Mouse (Mus musculus) heart, postnatal 36 days (tissue): ENCODE results near the gene Col15a1. TPM values are rescaled to one million over a fixed set of nuclear protein-coding genes. Genes with fewer than 3 reads are reported as not detected.

Experiments
- DNase-seq, 2 experiments: peaks; one replicate each; pipeline ENCODE4 v3.0.0; 2021 to 2022
- intact Hi-C: fragments of 180-260 bp; cut with DNase I; formaldehyde crosslinking; loops from one replicate; pipeline ENCODE4 v1.15.1; 2025
- total RNA-seq, 2 experiments: library from RNA; stranded (reverse); gene quantifications; 2 replicates each; pipeline ENCODE4 v1.2.3; 2021

Col15a1 gene
- total RNA-seq, 2 experiments from 2014 or later = 91.2 to 101 TPM

DNA sequence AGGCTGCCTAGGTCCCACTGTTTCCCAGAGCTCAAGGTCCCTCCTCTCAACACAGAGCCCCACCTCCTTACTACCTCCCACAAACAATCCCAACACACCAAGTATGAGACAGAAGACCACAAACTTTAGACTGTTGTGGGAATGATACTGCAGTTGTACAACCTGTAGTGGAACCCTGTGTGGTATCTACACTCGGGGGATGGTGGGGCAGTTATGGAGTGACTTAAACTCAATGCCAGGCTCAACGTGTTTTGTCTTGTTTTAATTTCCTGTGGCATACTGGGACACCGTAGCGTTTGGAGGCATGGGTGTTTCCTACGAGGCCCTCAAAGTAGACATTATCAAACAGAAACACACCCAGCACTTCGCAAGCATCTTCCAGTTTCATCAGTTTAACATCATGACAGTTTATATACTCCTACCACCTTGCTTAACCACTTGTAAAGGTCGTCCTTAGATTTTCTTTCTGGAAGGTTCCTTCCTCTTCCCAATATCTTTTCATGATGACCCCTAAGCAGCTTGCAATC lies 86.6 kb downstream of the Col15a1 start:
- DNase-seq = no peak
- intact Hi-C loops = no loop called here

- peak; percentile 67 to 68 for DNase-seq
- intact Hi-C loops = no loop called here
Measured at GRCm38 (mm10) chr4:47295547-47295946, 87.6 kb downstream of the Col15a1 start.

DNA sequence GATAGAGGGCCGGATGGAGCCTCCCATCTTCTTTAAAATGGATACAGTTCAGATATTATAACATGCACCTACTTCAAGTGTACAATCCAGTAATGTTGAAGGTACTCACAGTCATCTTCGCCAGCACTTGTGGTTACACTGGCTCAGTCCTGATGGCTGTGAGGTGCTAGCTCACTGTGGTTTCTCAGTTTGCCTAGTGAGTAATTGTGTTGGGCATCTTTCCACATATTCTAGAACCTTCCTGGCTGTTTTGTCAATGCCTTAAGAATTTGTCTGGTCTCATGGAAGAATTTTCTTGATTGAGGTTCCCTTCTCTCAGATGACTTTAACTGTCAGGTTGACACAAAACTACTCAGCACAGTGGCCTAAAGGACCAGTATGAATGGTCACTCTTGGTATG lies 92.7 kb downstream of the Col15a1 start:
- intact Hi-C loops = no loop called here
- no peak for DNase-seq

DNA sequence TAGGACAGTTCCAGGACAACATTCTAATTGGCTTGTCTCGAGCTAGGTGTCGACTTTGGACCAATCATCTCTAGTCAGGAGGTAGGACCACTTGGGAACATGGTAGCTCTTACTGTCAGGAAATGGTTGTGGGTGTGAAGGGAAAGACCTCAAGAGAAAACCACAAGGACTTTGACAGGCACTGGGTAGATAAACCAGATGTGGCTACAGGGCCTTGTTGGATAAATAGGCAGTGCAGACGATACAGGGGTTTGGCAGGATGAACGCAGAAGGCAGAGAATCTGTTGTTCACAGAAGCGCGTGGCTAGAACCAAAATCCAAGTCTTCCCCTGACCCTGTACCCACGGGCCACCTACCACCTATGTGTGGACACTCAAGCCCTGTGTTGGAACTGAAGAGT lies 94.6 kb downstream of the Col15a1 start:
- intact Hi-C loops = no loop called here
- DNase-seq = no peak

- DNase-seq = no peak
- intact Hi-C loops = no loop called here
Measured at GRCm38 (mm10) chr4:47303340-47303998, 95.5 kb downstream of the Col15a1 start.

GRCm38 (mm10) chr4:47309886-47310625 lies 102.1 kb downstream of the Col15a1 start:
- no peak for DNase-seq
- intact Hi-C loops = loop anchor here (5.0 kb wide), 1 partner anchor 87 kb away; no protein-coding TSS in a partner anchor

DNA sequence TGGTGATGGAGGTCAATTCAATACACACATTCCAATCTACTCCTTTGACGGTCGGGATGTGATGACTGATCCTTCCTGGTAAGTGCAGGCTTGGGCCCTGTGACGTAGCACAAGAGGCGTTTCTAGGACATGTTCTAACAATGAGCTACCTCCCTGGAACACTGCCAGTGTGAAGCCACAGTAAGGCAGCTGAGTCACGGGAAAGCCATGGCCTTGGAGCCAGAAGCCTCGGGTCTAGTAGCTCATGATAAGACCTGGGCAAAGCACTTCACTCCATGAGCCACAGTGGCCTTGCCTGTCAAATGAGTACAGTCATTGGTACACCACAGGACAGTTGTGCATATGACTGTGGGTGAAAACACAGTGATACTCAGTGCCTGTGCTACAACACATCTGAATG lies 102.9 kb downstream of the Col15a1 start:
- DNase-seq = peak in 1 of 2 experiments; percentile 37
- intact Hi-C loops = loop anchor here (5.0 kb wide), 1 partner anchor 86 kb away; no protein-coding TSS in a partner anchor

- intact Hi-C loops = loop anchor here (5.0 kb wide), 1 partner anchor 86 kb away; no protein-coding TSS in a partner anchor
- DNase-seq = no peak
Measured at GRCm38 (mm10) chr4:47311467-47311866, 103.5 kb downstream of the Col15a1 start.

GRCm38 (mm10) chr4:47311929-47312328 lies 104.0 kb downstream of the Col15a1 start:
- intact Hi-C loops = loop anchor here (5.0 kb wide), 1 partner anchor 85 kb away; no protein-coding TSS in a partner anchor
- no peak for DNase-seq

DNA sequence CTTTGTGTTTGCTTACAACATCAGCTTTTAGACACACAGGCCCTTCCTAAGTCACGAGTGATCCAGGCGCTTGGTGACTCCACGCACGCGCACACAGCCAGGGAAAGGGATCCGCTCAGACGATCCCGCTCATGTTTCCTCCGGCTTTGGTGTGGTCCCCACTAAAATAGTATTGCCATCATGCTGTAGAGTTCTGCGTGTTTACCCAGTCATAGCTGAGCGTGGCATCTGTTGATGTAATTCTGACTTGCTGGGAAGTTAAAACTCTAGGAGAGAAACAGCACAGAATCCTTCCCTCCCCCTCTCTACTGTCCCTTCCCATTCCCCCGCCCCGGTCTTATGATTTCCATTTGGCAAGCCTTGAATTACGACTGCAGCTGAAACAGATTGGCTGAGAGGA lies 104.7 kb downstream of the Col15a1 start:
- DNase-seq = no peak
- intact Hi-C loops = loop anchor here (5.0 kb wide), 1 partner anchor 85 kb away; no protein-coding TSS in a partner anchor

- intact Hi-C loops = loop anchor here (2.0 to 5.0 kb wide), 2 partner anchors 35 to 83 kb away; no protein-coding TSS in a partner anchor
- no peak for DNase-seq
Measured at GRCm38 (mm10) chr4:47313710-47314410, 105.9 kb downstream of the Col15a1 start.

- peak in 1 of 2 experiments; percentile 36 for DNase-seq
- intact Hi-C loops = loop anchor here (2.0 kb wide), 1 partner anchor 33 kb away; no protein-coding TSS in a partner anchor
Measured at GRCm38 (mm10) chr4:47315458-47315857, 107.5 kb downstream of the Col15a1 start.

GRCm38 (mm10) chr4:47316432-47316831 lies 108.5 kb downstream of the Col15a1 start:
- intact Hi-C loops = no loop called here
- peak; percentile 48 to 52 for DNase-seq

DNA sequence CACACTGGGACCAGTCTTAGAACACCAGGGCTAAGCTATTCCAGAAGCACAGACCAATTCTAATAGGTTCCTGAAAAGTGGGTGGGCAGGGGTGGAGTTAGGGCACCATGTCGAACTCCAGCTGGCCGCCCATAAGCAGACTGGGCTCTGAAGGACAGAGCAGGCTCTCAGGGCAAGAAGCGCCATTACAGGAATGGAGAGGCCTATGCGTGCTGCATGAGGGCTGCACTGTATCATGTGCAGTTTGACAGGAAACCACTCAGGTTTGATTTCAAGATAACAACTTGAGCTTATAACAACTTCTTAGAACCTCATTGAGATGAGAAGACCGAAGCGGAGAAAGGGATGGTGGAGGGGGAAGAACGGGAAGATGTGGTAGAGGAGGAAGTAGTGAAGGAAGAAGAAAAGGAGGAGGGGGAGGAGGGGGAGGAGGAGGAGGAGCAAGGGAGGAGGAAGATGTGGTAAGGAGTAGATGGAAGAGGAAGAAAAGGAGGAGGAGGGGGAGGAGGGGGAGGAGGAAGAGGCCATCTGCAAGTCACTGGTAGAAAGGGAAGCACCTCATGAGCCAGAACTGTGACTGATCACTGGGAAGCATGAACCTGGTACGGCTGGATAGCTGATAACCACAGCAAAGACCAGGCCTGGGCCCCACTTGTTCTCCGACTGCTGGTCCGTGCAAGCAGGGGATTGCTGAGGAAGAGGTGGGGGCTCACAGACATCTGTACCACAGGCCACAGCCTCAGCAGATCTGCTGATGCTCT lies 111.8 kb downstream of the Col15a1 start:
- no peak for DNase-seq
- intact Hi-C loops = no loop called here

- intact Hi-C loops = no loop called here
- DNase-seq = no peak
Measured at GRCm38 (mm10) chr4:47322315-47322714, 114.4 kb downstream of the Col15a1 start.

GRCm38 (mm10) chr4:47324206-47324605 lies 116.2 kb downstream of the Col15a1 start:
- intact Hi-C loops = no loop called here
- no peak for DNase-seq

- intact Hi-C loops = no loop called here
- DNase-seq = no peak
Measured at GRCm38 (mm10) chr4:47327782-47328181, 119.8 kb downstream of the Col15a1 start.

GRCm38 (mm10) chr4:47329285-47329684 lies 121.3 kb downstream of the Col15a1 start:
- no peak for DNase-seq
- intact Hi-C loops = no loop called here

GRCm38 (mm10) chr4:47330378-47331052 lies 122.6 kb downstream of the Col15a1 start:
- intact Hi-C loops = no loop called here
- DNase-seq = no peak
